Mouse (Mus musculus): ENCODE data around the gene Camk1d. TPM values are rescaled to one million over a fixed set of nuclear protein-coding genes. Genes with fewer than 3 reads are reported as not detected.

Gene Camk1d
- total RNA-seq, 2 experiments from 2014 or later = 0.26 to 4.5 TPM

DNA sequence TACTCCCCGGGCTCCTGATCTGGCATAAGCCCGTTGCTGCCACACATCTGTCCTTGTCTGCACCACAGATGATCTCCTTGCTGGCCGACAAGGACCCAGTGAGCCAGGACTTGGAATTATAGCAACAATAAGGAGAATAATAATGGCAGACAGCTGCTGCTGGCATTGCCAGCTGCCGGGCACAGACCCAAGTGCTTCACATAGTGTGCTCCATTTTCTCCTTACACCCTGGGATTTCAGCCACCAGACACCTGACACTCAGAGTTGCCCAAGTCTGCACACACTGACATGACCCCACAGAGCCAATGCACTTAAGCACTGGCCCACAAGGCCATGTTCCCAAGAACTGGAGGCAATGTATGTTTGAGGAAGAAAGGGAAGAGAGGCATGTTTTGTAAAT, 214.7 kb downstream of the Camk1d start:
- no peak for ATAC-seq (replicated peaks; ENCODE audit: poor library complexity, severe bottlenecking)

DNA sequence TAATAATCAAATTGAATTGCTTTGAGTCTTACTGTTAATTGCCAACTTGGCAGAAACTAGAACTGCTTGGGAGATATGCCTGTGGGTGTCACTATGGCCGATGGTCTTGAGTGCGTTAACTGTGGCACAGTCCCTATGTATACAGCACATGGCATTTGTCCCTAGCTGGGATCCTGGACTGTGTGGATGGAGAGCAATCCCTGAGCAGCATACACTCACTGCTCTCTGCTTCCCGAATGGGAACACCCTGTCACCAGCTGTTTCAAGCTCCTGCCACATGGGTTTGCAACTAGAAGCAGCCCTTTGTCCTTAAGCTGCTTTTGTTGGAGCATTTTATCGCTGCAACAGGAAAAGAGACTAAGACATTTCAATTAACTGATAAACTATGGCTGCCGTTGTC, 224.4 kb downstream of the Camk1d start:
- ATAC-seq (replicated peaks; ENCODE audit: poor library complexity, severe bottlenecking) = no peak

DNA sequence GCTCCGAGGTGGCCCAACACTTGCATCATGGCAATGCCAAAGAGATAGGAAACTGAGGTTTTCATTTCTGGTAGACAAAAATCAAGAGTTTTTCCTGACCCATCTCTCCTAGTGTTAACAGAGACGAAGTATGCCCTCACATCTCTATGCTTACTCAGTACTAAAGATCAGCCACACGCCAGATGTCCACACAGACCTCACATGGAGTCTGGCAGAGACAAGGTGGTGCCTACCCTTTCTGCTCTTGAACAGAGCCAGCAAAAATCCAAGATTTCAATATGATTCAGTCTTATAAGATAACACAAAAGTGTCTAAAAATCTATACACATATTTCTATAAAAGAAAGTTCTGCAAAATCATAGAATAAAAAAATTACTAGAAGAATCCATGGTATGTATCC, 227.0 kb downstream of the Camk1d start:
- no peak for ATAC-seq (replicated peaks; ENCODE audit: poor library complexity, severe bottlenecking)

DNA sequence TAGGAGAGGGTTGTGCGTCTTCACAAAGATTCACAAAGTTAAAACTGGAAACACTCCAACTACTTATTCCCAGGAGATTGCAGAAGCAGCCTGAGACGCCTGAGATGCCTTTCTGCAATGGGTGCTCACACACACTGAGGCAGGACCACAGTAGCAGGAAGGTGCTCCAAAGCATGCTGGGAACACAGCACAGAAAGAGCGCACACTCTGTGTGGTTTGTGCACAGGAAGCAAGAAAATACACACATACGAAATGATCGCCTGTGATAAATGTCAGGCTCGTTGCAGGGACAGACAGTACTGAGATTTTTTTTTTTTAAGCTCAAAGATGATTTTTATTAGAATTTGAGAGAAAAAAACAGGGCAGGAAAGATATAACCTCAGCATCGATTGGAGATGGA, 227.7 kb downstream of the Camk1d start:
- ATAC-seq (replicated peaks; ENCODE audit: poor library complexity, severe bottlenecking) = no peak

DNA sequence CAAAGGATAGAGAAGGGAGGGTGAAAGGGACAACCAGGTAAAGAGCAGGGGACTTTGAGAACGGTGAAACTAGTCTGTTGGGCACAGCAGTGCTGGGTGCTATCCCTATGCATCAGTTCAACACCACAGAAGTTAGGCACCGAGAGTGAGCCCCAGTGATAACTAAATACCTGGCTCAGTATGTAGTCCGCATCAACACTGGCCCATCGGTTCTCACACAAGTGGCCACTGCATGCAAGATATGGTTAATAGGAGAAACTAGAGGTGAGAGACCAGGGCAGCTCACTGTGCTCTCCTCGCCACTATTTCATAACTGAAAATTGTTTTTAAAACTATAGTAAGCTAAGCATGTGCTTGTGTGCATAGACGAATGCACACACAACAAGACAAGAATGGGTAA, 228.5 kb downstream of the Camk1d start:
- no peak for ATAC-seq (replicated peaks; ENCODE audit: poor library complexity, severe bottlenecking)

DNA sequence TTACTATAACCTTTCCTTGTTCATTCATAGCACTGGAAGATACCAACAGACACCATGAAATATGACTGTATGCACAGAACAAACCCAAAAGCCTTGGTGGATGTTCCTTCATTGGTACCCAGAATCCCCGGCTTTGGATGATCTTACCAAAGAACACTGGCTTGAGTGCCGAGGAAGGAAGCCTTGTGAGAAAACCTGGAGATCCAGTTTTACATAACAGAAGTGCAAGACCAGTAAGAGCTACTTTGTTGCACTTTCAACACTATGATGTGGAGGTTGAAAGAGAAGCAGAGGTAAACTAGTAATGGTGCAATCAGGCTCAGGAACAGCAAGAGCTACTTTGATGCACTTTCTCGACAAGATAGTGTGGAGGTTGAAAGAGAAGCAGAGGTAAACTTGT, 234.4 kb downstream of the Camk1d start:
- ATAC-seq (replicated peaks; ENCODE audit: poor library complexity, severe bottlenecking) = no peak

DNA sequence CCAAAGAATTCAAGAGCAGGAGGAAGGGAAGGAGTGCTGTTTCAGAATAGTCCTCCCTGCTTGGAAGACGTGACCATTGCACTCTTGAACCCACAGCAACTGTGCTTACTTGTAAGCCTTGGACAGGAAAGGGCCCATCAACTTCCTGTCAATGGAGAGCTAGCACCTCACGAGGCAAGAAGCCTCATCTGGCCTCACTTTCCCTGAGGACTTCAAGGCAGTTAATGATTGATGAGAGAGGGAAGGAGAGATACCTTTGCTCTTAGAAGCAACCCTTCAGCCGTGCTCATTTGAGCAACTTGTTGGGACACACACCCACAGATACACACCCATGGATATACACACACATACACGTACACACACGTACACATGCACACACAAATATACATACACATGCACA, 235.6 kb downstream of the Camk1d start:
- no peak for ATAC-seq (replicated peaks; ENCODE audit: poor library complexity, severe bottlenecking)

DNA sequence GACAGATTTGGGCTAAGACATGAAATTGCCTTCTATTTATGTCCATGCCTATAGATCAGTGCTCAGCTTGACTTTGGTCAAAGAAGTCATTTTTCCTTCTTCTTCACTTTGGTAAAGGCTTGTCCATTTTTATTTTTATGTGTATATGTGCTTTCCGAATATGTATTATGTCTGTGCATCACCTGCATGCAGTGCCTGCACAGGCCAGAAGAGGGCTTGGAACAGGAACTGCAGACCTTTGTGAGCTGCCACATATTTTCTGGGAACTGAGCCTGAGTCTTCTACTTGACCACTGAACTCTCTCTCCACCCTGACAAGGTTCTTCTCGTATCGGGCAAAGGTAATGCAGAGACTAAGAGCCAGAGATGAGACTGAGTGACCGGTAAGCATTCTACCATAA, 236.1 kb downstream of the Camk1d start:
- ATAC-seq (replicated peaks; ENCODE audit: poor library complexity, severe bottlenecking) = no peak

- no peak for ATAC-seq (replicated peaks; ENCODE audit: poor library complexity, severe bottlenecking)
Observed at GRCm38 (mm10) chr2:5477525-5477924, 236.8 kb downstream of the Camk1d start.

- no peak for ATAC-seq (replicated peaks; ENCODE audit: poor library complexity, severe bottlenecking)
Observed at GRCm38 (mm10) chr2:5469366-5469941, 244.9 kb downstream of the Camk1d start.

- ATAC-seq (replicated peaks; ENCODE audit: poor library complexity, severe bottlenecking) = no peak
Observed at GRCm38 (mm10) chr2:5467537-5467936, 246.8 kb downstream of the Camk1d start.

GRCm38 (mm10) chr2:5458671-5459235, 255.6 kb downstream of the Camk1d start:
- no peak for ATAC-seq (replicated peaks; ENCODE audit: poor library complexity, severe bottlenecking)

DNA sequence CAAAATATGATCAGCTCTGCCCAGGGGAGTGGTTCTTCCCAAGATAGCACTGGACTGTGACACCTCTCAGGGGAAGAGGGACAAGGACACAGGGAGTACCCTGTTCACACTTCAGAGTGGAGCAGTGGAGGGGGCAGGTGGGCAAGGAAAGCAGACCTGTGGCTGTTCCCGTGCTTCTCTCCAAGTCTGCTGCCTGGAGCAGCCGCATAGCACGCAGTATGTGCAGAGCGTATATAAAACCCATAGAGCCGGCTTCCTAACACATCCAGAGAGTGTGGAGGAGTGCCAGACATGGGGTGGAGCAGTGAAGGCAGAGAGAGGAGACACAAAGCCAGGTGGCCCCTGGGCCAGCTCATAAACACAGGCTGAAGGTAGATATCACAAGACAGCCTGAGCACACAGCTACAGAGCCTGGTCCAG, 256.2 kb downstream of the Camk1d start:
- ATAC-seq (replicated peaks; ENCODE audit: poor library complexity, severe bottlenecking) = no peak

GRCm38 (mm10) chr2:5456108-5456507, 258.2 kb downstream of the Camk1d start:
- no peak for ATAC-seq (replicated peaks; ENCODE audit: poor library complexity, severe bottlenecking)

DNA sequence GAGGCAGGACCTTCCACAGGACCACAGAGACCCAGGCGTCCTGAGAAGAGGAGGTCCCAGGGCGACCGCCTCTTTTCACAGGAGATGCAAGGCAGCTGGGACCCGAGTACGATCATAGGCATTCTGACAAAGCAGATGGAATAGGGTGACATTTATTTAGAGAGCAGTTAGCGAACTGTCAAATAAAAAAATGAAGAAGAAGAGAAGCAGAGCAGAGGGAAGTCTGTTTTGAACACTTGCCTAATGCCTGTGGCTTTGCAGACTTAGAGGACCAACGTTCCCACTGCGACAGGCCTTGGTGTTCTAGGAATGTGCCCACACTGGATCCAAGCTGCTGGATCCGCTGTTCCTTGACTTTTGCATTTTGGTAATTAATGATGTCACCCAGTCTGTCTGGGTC, 259.5 kb downstream of the Camk1d start:
- no peak for ATAC-seq (replicated peaks; ENCODE audit: poor library complexity, severe bottlenecking)

DNA sequence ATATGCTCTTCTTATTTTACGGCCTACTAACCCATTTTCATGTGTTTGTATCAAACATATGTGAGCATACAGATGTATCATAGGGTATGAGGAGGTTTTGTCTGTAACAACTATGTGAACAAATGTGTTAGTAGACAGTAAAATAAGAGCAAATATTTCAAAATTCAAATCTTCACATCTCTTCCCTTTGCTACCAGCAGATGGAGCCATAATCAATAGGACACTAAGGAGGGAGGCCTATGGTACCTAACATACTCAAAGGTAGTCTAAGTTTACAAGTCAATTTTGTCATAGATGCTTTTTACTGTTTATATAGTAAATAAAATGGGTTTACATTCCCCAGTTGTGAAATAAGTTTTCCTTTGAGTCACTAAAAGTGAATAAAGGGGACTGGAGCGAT, 262.7 kb downstream of the Camk1d start:
- ATAC-seq (replicated peaks; ENCODE audit: poor library complexity, severe bottlenecking) = no peak; the same call in 1 of the 2 replicates

DNA sequence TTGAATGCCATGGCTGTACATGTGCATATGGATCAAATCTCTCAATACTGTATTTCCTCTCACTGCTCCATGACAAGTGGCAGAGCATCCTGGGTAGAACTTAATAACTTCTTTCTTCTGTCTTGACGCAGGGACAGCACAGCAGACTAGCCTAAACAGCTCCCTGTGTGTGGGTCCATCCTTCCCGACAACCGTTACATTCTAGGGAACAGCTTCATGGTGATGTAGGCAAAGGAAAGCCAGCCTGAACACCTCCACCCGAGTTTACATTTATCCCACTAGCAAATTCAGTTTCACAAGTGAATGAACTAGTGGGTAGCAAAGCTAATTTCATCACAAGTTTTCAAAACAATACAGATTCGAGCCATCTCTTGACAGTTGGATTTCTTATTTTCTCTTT, 269.0 kb downstream of the Camk1d start:
- ATAC-seq (replicated peaks; ENCODE audit: poor library complexity, severe bottlenecking) = no peak

DNA sequence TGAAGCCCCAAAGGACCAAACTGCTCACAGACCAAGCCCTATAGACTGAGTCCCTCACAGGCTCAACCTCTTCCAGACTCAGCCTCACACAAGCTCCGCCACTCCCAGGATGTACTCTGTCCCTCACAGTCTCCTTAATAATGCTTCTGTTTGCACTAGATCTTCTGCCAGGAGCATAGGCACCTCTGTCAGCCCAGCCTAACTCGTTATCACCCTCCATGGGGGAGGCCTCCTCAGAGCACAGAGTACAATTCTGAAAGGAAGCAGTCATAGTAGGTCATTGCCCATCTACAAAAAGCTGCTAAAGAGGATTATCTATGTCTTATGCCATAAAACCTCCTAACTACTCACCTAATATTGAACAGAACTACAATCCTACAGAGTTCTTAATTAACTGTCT, 276.6 kb downstream of the Camk1d start:
- ATAC-seq (replicated peaks; ENCODE audit: poor library complexity, severe bottlenecking) = no peak

DNA sequence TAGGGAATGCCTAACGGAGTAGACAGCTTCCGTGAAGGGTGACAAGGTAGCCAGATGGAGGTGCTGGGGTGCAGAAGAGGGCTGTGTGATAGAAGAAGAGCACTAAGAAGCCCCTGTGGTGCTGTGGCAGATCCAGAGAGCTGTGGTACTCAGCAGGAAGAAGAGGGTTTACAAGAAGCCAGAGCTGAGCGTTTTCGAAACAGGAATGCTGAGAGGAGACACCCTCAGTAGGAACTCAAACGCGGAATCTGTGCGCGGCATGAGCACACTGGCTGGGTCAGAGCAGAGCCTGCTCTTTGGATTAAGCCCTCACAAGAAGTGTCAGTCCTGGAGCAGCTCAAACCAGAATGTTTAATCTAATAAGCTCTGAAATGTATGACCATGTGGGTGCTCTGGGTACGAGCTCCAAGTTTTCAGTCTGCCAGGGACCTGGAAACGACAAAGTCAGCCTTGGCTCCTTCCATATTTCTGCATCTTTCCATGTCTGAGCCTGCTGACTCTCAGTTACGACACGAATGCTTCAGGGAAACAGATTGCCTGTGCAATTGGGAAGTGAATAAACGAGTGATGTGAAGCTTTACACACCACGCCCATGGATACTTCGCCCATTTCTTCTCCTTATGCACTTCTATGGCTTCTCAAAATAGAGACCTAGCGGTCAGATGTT, 278.6 kb downstream of the Camk1d start:
- ATAC-seq (replicated peaks; ENCODE audit: poor library complexity, severe bottlenecking) = peak; percentile 71

DNA sequence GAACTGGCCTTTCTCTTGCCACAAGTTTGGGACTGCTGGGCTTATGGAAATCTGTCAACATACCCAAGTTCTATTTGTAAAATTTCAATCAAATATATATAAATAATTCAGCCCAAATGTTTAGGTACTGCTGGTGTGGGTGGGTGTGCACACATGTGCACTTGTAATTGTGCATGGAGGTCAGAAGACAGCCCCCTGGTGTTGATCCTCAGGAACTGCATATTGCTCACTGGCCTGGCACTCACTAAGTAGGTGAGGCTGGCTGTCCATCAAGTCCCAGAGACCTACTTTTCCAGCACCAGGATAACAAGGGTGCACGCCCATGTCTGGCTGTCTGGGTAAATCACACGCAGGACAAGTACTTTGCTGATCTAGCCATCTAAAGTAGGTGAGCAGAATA, 283.0 kb downstream of the Camk1d start:
- peak; percentile 92 for ATAC-seq (replicated peaks; ENCODE audit: poor library complexity, severe bottlenecking)

- ATAC-seq (replicated peaks; ENCODE audit: poor library complexity, severe bottlenecking) = no peak
Observed at GRCm38 (mm10) chr2:5429921-5430320, 284.4 kb downstream of the Camk1d start.

- ATAC-seq (replicated peaks; ENCODE audit: poor library complexity, severe bottlenecking) = no peak
Observed at GRCm38 (mm10) chr2:5426110-5426509, 288.2 kb downstream of the Camk1d start.

All from granulocyte monocyte progenitor cell, adult 5-6 weeks (primary cell).